Mouse (Mus musculus) lung, embryonic 15.5 days (tissue): ENCODE results near the gene Rap1gap. TPM values are rescaled to one million over a fixed set of nuclear protein-coding genes. Genes with fewer than 3 reads are reported as not detected.

ENCODE experiments used
- ATAC-seq: fragments of 200-750 bp; cut with Nextera tagmentation; 2 replicates; pipeline ENCODE4 v1.8.0; 2017; ENCODE audit warnings: moderate number of reproducible peaks, borderline replicate concordance; ENCODE audit not compliant: low FRiP score, low TSS enrichment; ENCODE audit errors: extremely low read depth
- H3K27ac ChIP-seq: fragments of 300-500 bp; sonication (generic); 2 replicates; pipeline ENCODE4 v1.5.1; 2015; ENCODE audit warnings: moderate library complexity, mild to moderate bottlenecking, inconsistent platforms
- H3K27me3 ChIP-seq: fragments of 300-500 bp; sonication (generic); 2 replicates; pipeline ENCODE4 v1.6.1; 2015; ENCODE audit warnings: inconsistent platforms
- H3K36me3 ChIP-seq: fragments of 300-500 bp; sonication (generic); 2 replicates; pipeline ENCODE4 v1.6.1; 2015; ENCODE audit warnings: inconsistent platforms
- H3K4me1 ChIP-seq: fragments of 300-500 bp; sonication (generic); 2 replicates; pipeline ENCODE4 v1.6.1; 2015; ENCODE audit warnings: inconsistent platforms
- H3K4me2 ChIP-seq: fragments of 300-500 bp; sonication (generic); 2 replicates; pipeline ENCODE4 v1.6.1; 2015; ENCODE audit warnings: inconsistent platforms, mild to moderate bottlenecking, moderate library complexity
- H3K4me3 ChIP-seq: fragments of 300-500 bp; sonication (generic); 2 replicates; pipeline ENCODE4 v1.5.1; 2015; ENCODE audit warnings: mild to moderate bottlenecking, inconsistent platforms
- H3K9ac ChIP-seq: fragments of 300-500 bp; sonication (generic); 2 replicates; pipeline ENCODE4 v1.6.1; 2015; ENCODE audit warnings: inconsistent platforms
- H3K9me3 ChIP-seq: fragments of 300-500 bp; sonication (generic); 2 replicates; pipeline ENCODE4 v1.6.1; 2016; ENCODE audit warnings: inconsistent platforms
- WGBS: fragments of 180-500 bp; shearing (Covaris S2); methylation state at CpG from one replicate; pipeline ENCODE4 v1.1.7; 2015; 5-methylcytosine and 5-hydroxymethylcytosine counted together
- polyA plus RNA-seq: library from polyadenylated mRNA; unstranded; fragments of >200 nt; fragmentation: Nextera tagmentation; extraction: Ambion mirVana; gene quantifications from 2 replicates; pipeline ENCODE4 v1.2.1, GENCODE M21; 2015

Rap1gap gene
- polyA plus RNA-seq, 1 experiment from 2014 or later: 9.1 TPM

- 42% methylated on average over 7 of the region's 7 CpGs for WGBS
- Histone ChIP-seq H3K36me3 (no peaks in the 10 kb centered on the region), H3K9me3 (no peaks in the 10 kb centered on the region), H3K27ac (peak overlapping the region; percentile 94), H3K4me3 (no peak overlapping the region), H3K4me2 (no peak overlapping the region), H3K4me1 (peaks cover 46% of the 10 kb centered on the region), H3K27me3 (no peaks in the 10 kb centered on the region), H3K9ac (no peak overlapping the region)
- peak; percentile 74 for ATAC-seq
Measured at GRCm38 (mm10) chr4:137698076-137698985, 33.8 kb downstream of the Rap1gap start.

GRCm38 (mm10) chr4:137699264-137700211 lies 35.0 kb downstream of the Rap1gap start:
- no peak overlapping the region for H3K4me3 ChIP-seq
- no peaks in the 10 kb centered on the region for H3K36me3 ChIP-seq
- no peaks in the 10 kb centered on the region for H3K9me3 ChIP-seq
- H3K4me1 ChIP-seq: peaks cover 46% of the 10 kb centered on the region
- H3K27ac ChIP-seq: peak overlapping the region; percentile 94
- no peak for ATAC-seq
- H3K27me3 ChIP-seq: no peaks in the 10 kb centered on the region
- no peak overlapping the region for H3K9ac ChIP-seq
- WGBS: 27% methylated on average over 21 of the region's 21 CpGs
- no peak overlapping the region for H3K4me2 ChIP-seq

GRCm38 (mm10) chr4:137700960-137701359 lies 36.4 kb downstream of the Rap1gap start:
- peaks cover 49% of the 10 kb centered on the region for H3K4me1 ChIP-seq
- no peak overlapping the region for H3K27ac ChIP-seq
- H3K4me3 ChIP-seq: no peak overlapping the region
- ATAC-seq: no peak
- 0 out of 2 replicates have a peak, but pooled peaks cover under 1% of the 10 kb centered on the region for H3K27me3 ChIP-seq
- H3K9me3 ChIP-seq: no peaks in the 10 kb centered on the region
- no peaks in the 10 kb centered on the region for H3K36me3 ChIP-seq
- WGBS: 40% methylated on average over 6 of the region's 6 CpGs
- H3K4me2 ChIP-seq: no peak overlapping the region
- no peak overlapping the region for H3K9ac ChIP-seq

GRCm38 (mm10) chr4:137703077-137703476 lies 38.6 kb downstream of the Rap1gap start:
- H3K4me1 ChIP-seq: peaks cover 48% of the 10 kb centered on the region

GRCm38 (mm10) chr4:137704561-137704960 lies 40.0 kb downstream of the Rap1gap start:
- H3K36me3 ChIP-seq: no peaks in the 10 kb centered on the region
- H3K4me3 ChIP-seq: no peak overlapping the region
- H3K27ac ChIP-seq: no peak overlapping the region
- no peaks in the 10 kb centered on the region for H3K9me3 ChIP-seq
- H3K4me1 ChIP-seq: peaks cover 39% of the 10 kb centered on the region
- H3K27me3 ChIP-seq: peaks cover 28% of the 10 kb centered on the region; the same call in 1 of the 2 replicates
- no peak for ATAC-seq
- no peak overlapping the region for H3K4me2 ChIP-seq
- WGBS: 84% methylated on average over 2 of the region's 2 CpGs
- H3K9ac ChIP-seq: no peak overlapping the region

More at GRCm38 (mm10) chr4:137703077-137703476, 38.6 kb downstream of the Rap1gap start:
- no peak for ATAC-seq
- Histone ChIP-seq H3K36me3 (no peaks in the 10 kb centered on the region), H3K27ac (no peak overlapping the region), H3K27me3 (peaks cover 14% of the 10 kb centered on the region; the same call in 1 of the 2 replicates), H3K4me2 (no peak overlapping the region), H3K9ac (no peak overlapping the region), H3K9me3 (no peaks in the 10 kb centered on the region), H3K4me3 (no peak overlapping the region)
- WGBS: 81% methylated on average over 5 of the region's 5 CpGs

- peaks cover 31% of the 10 kb centered on the region for H3K4me1 ChIP-seq
- no peaks in the 10 kb centered on the region for H3K9me3 ChIP-seq
- H3K4me3 ChIP-seq: no peak overlapping the region
- H3K27me3 ChIP-seq: peaks cover 28% of the 10 kb centered on the region; the same call in 1 of the 2 replicates
- no peak overlapping the region for H3K27ac ChIP-seq
- WGBS: 54% methylated on average over 5 of the region's 5 CpGs
- no peak overlapping the region for H3K9ac ChIP-seq
- ATAC-seq: no peak
- H3K36me3 ChIP-seq: no peaks in the 10 kb centered on the region
- H3K4me2 ChIP-seq: no peak overlapping the region
Measured at GRCm38 (mm10) chr4:137705379-137705778, 40.9 kb downstream of the Rap1gap start.

- Histone ChIP-seq H3K9ac (no peak overlapping the region), H3K4me1 (peaks cover 31% of the 10 kb centered on the region), H3K9me3 (no peaks in the 10 kb centered on the region), H3K36me3 (no peaks in the 10 kb centered on the region), H3K4me2 (peak overlapping the region; percentile 82; the same call in 1 of the 2 replicates), H3K27ac (peak overlapping the region; percentile 49), H3K27me3 (peaks cover 28% of the 10 kb centered on the region; the same call in 1 of the 2 replicates), H3K4me3 (no peak overlapping the region)
- WGBS: 57% methylated on average over 7 of the region's 7 CpGs
- no peak for ATAC-seq
Measured at GRCm38 (mm10) chr4:137706510-137706909, 42.0 kb downstream of the Rap1gap start.

GRCm38 (mm10) chr4:137707216-137707990 lies 42.9 kb downstream of the Rap1gap start:
- H3K9ac ChIP-seq: peak overlapping the region; percentile 53; the same call in 1 of the 2 replicates
- ATAC-seq: peak; percentile 83
- peak overlapping the region; percentile 49 for H3K4me3 ChIP-seq
- peak overlapping the region; percentile 49 for H3K27ac ChIP-seq
- H3K9me3 ChIP-seq: no peaks in the 10 kb centered on the region
- H3K4me1 ChIP-seq: peaks cover 31% of the 10 kb centered on the region
- H3K4me2 ChIP-seq: peak overlapping the region; percentile 82
- H3K27me3 ChIP-seq: peaks cover 28% of the 10 kb centered on the region; the same call in 1 of the 2 replicates
- no peaks in the 10 kb centered on the region for H3K36me3 ChIP-seq
- WGBS: 3% methylated on average over 52 of the region's 52 CpGs

GRCm38 (mm10) chr4:137712963-137713362 lies 48.4 kb downstream of the Rap1gap start:
- Histone ChIP-seq H3K27ac (no peak overlapping the region), H3K27me3 (peaks cover 20% of the 10 kb centered on the region; the same call in 1 of the 2 replicates), H3K36me3 (no peaks in the 10 kb centered on the region), H3K9me3 (no peaks in the 10 kb centered on the region), H3K4me1 (0 out of 2 replicates have a peak, but pooled peaks cover 14% of the 10 kb centered on the region), H3K9ac (no peak overlapping the region), H3K4me2 (no peak overlapping the region), H3K4me3 (no peak overlapping the region)
- WGBS: 33% methylated on average over 13 of the region's 13 CpGs
- no peak for ATAC-seq

GRCm38 (mm10) chr4:137714020-137714624 lies 49.6 kb downstream of the Rap1gap start:
- Histone ChIP-seq H3K9me3 (no peaks in the 10 kb centered on the region), H3K9ac (no peak overlapping the region), H3K27me3 (peaks cover 19% of the 10 kb centered on the region), H3K27ac (no peak overlapping the region), H3K4me1 (peaks cover 13% of the 10 kb centered on the region; the same call in 1 of the 2 replicates), H3K4me3 (no peak overlapping the region), H3K4me2 (no peak overlapping the region), H3K36me3 (no peaks in the 10 kb centered on the region)
- WGBS: 43% methylated on average over 8 of the region's 8 CpGs
- ATAC-seq: no peak
